Mouse (Mus musculus) right cerebral cortex, postnatal 25 days (tissue): ENCODE measurements around the gene Dcx.
A peak's percentile ranks its signal among the peaks of the same experiment; 100 is the strongest.

Experiments used
- DNase-seq: peaks from one replicate; pipeline ENCODE4 v3.0.0; 2022

The Dcx gene

GRCm38 (mm10) chrX:143932958-143933357 is at the start of gene Dcx:
Gene Dcx, minus strand, starts transcription at chrX:143933311.
- peak; percentile 27 for DNase-seq

GRCm38 (mm10) chrX:143966249-143966648 is 33.1 kb upstream of the Dcx start:
- DNase-seq = no peak

GRCm38 (mm10) chrX:143933671-143934070 is 560 bp upstream of the Dcx start:
- no peak for DNase-seq

- no peak for DNase-seq
Observed at GRCm38 (mm10) chrX:143932530-143932929, 581 bp downstream of the Dcx start.

GRCm38 (mm10) chrX:143931400-143932185 is 1.5 kb downstream of the Dcx start:
- no peak for DNase-seq

GRCm38 (mm10) chrX:143922070-143922469 is 11.0 kb downstream of the Dcx start:
- DNase-seq = no peak

- DNase-seq = no peak
Observed at GRCm38 (mm10) chrX:143906699-143907471, 26.2 kb downstream of the Dcx start.

- DNase-seq = no peak
Observed at GRCm38 (mm10) chrX:143904689-143905088, 28.4 kb downstream of the Dcx start.

GRCm38 (mm10) chrX:143902300-143902699 is 30.8 kb downstream of the Dcx start:
- DNase-seq = peak; percentile 18

- no peak for DNase-seq
Observed at GRCm38 (mm10) chrX:143897363-143898285, 35.5 kb downstream of the Dcx start.

GRCm38 (mm10) chrX:143896936-143897335 is 36.2 kb downstream of the Dcx start:
- DNase-seq = no peak

GRCm38 (mm10) chrX:143893180-143893579 is 39.9 kb downstream of the Dcx start:
- no peak for DNase-seq

- no peak for DNase-seq
Observed at GRCm38 (mm10) chrX:143885765-143886164, 47.3 kb downstream of the Dcx start.

- DNase-seq = no peak
Observed at GRCm38 (mm10) chrX:143884953-143885352, 48.2 kb downstream of the Dcx start.

GRCm38 (mm10) chrX:143884299-143884698 is 48.8 kb downstream of the Dcx start:
- DNase-seq = no peak

- no peak for DNase-seq
Observed at GRCm38 (mm10) chrX:143881806-143882468, 51.2 kb downstream of the Dcx start.

- no peak for DNase-seq
Observed at GRCm38 (mm10) chrX:143879631-143880030, 53.5 kb downstream of the Dcx start.

GRCm38 (mm10) chrX:143867129-143867664 is 65.9 kb downstream of the Dcx start:
- no peak for DNase-seq

GRCm38 (mm10) chrX:143851351-143851750 is 81.8 kb downstream of the Dcx start:
- DNase-seq = no peak

GRCm38 (mm10) chrX:143849969-143850368 is 83.1 kb downstream of the Dcx start:
- no peak for DNase-seq

- DNase-seq = no peak
Observed at GRCm38 (mm10) chrX:143846637-143847036, 86.5 kb downstream of the Dcx start.

GRCm38 (mm10) chrX:143827212-143827611 is 105.9 kb downstream of the Dcx start, which contains the start of gene Capn6:
Gene Capn6, minus strand, starts transcription at chrX:143827414.
- DNase-seq = no peak
